Mouse (Mus musculus) E14TG2a.4 (cell line): Measurements from ENCODE around the gene Mbtd1.

Experiments
- CTCF ChIP-seq: conservative IDR thresholded peaks from 2 replicates; pipeline ENCODE4 v1.5.1; 2014; ENCODE audit warnings: low read length
- NANOG ChIP-seq: IDR thresholded peaks from 2 replicates; pipeline ENCODE4 v1.6.1; 2014; ENCODE audit warnings: borderline replicate concordance, low read length, mixed read lengths
- POU5F1 ChIP-seq: IDR thresholded peaks from 2 replicates; pipeline ENCODE4 v1.6.1; 2014; ENCODE audit warnings: low read length, borderline replicate concordance

GRCm38 (mm10) chr11:93861193-93861592 lies 24.5 kb upstream of the Mbtd1 start:
- no peak for TF ChIP-seq CTCF
- no peak for TF ChIP-seq POU5F1
- no peak for TF ChIP-seq NANOG
